Mouse (Mus musculus): ENCODE measurements at regions not wholly inside any gene's neighbourhood (a gene's known extent, or its start where the extent isn't known, plus 50 kb on each side); places are given as distances from the start of the nearest gene placed in this dataset.

DNA sequence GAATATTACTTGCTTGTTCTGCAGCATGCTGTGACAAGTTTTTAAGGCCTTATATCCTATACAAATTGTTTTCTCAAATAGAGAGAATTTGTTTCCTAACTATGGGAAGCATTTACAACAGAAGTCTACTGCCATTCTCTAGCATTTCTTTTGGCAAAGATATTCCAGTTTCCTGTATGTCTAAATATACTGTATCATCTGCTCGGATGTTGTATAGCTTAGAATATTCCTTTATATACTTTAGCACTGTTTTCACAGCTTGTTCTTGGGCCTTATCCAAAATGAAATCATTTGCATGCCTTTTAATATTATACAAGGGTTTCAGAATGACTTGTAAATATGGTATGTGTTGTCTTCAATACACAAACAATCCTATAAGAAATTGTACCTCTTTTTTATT is 92.1 kb upstream of the Ins2 start:
- Histone ChIP-seq H3K4me3 (ENCODE audit: control insufficient read depth in 1 of 2, insufficient read depth in 1 of 2, low read depth in 2 of 2, low read length in 2 of 2) (no peak overlapping the region), H3K27ac (ENCODE audit: control insufficient read depth, low read depth, low read length) (no peak overlapping the region), H3K36me3 (ENCODE audit: control insufficient read depth in 1 of 2, insufficient read depth in 2 of 2, low read length in 2 of 2) (no peaks in the 10 kb centered on the region), H3K27me3 (ENCODE audit: control insufficient read depth in 1 of 2, insufficient read depth in 2 of 2, low read length in 2 of 2) (peaks cover 0 to 2% of the 10 kb centered on the region in 2 experiments; a peak in 2 of 4 replicates), H3K79me2 (ENCODE audit: control insufficient read depth, insufficient read depth, low read length, poor library complexity) (no peaks in the 10 kb centered on the region), H3K9me3 (replicated peaks; ENCODE audit: insufficient read depth, low read length) (no peaks in the 10 kb centered on the region), H3K9ac (ENCODE audit: control insufficient read depth, low read depth, low read length, poor library complexity, severe bottlenecking) (no peak overlapping the region), H3K4me1 (ENCODE audit: control insufficient read depth in 1 of 2, insufficient read depth in 2 of 2, low read length in 2 of 2) (no peaks in the 10 kb centered on the region)
- no peak for TF ChIP-seq TBP (IDR thresholded peaks at IDR 0.05; ENCODE audit: low read depth, low read length)
- TF ChIP-seq KAT2A (conservative IDR thresholded peaks at IDR 0.05; ENCODE audit: low read depth, low read length): no peak
- no peak for TF ChIP-seq JUND (IDR thresholded peaks at IDR 0.05; ENCODE audit: low read depth, low read length)
- TF ChIP-seq TAL1 (IDR thresholded peaks at IDR 0.05; ENCODE audit: low read length): no peak
- TF ChIP-seq POLR2A (IDR thresholded peaks at IDR 0.05; ENCODE audit: control insufficient read depth in 1 of 2, insufficient read depth in 1 of 2, low read depth in 1 of 2, low read length in 2 of 2, poor library complexity in 1 of 2): no peak
- no peak for TF ChIP-seq ZNF384 (IDR thresholded peaks at IDR 0.05; ENCODE audit: low read depth, low read length)
- no peak for TF ChIP-seq ZMIZ1 (IDR thresholded peaks at IDR 0.05; ENCODE audit: low read depth, low read length)
- no peak for TF ChIP-seq UBTF (IDR thresholded peaks at IDR 0.05; ENCODE audit: borderline replicate concordance, insufficient read depth, low read depth, low read length)
- TF ChIP-seq MYB (IDR thresholded peaks at IDR 0.05; ENCODE audit: low read depth, low read length): no peak
- TF ChIP-seq NRF1 (IDR thresholded peaks at IDR 0.05; ENCODE audit: insufficient read depth, low read depth, low read length, poor library complexity, severe bottlenecking): no peak
- no peak for TF ChIP-seq MYC (IDR thresholded peaks at IDR 0.05; ENCODE audit: low read depth, low read length)
- no peak for DNase-seq (ENCODE audit: low read depth, low spot score)

DNA sequence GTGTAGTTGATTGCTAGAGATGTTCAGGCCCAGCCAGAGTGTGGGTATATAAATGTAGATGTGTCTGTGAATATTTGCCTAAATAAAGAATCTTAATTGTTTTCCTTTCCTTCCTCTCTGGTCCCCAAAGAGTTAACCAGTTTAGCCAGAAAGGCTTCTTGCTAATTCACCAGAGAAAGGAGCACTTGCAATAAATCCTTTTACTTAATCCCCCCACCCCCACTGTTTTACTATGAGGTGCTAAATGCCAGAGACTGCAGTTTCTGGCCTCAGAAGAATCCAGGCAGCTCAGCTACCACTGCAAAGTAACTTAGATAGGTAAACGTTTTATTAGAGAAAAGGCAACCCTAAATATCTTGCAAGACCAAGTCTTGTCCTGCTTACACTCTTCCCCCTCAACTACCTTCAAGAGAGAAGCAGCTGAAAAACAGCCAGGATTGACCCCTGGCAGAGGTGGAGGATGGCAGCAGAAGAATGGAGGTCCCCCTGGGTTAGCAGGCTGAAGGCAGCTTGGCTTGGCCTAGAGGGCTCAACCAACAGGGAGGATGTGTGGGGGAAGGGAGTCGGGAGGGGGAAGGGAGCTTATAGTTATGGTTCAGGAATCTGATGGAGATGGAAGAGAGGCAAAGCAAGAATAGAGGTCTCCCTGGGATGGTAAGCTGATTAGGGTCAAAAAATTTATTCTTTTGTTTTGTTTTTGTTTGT is 87.9 kb upstream of the Ins2 start:
- peaks cover 0 to 2% of the 10 kb centered on the region in 2 experiments; a peak in 2 of 4 replicates for H3K27me3 ChIP-seq (ENCODE audit: control insufficient read depth in 1 of 2, insufficient read depth in 2 of 2, low read length in 2 of 2)
- no peaks in the 10 kb centered on the region for H3K9me3 ChIP-seq (replicated peaks; ENCODE audit: insufficient read depth, low read length)
- no peak overlapping the region for H3K9ac ChIP-seq (ENCODE audit: control insufficient read depth, low read depth, low read length, poor library complexity, severe bottlenecking)
- no peaks in the 10 kb centered on the region for H3K4me1 ChIP-seq (ENCODE audit: control insufficient read depth in 1 of 2, insufficient read depth in 2 of 2, low read length in 2 of 2)
- no peaks in the 10 kb centered on the region for H3K36me3 ChIP-seq (ENCODE audit: control insufficient read depth in 1 of 2, insufficient read depth in 2 of 2, low read length in 2 of 2)
- no peak for TF ChIP-seq USF2 (IDR thresholded peaks at IDR 0.05; ENCODE audit: borderline replicate concordance in 1 of 2, insufficient read depth in 1 of 2, low read depth in 1 of 2, low read length in 2 of 2)
- no peak for TF ChIP-seq ZC3H11A (IDR thresholded peaks at IDR 0.05; ENCODE audit: low read depth, low read length)
- TF ChIP-seq ETS1 (IDR thresholded peaks at IDR 0.05; ENCODE audit: low read depth, low read length): no peak
- no peak for TF ChIP-seq KAT2A (conservative IDR thresholded peaks at IDR 0.05; ENCODE audit: low read depth, low read length)
- TF ChIP-seq USF1 (IDR thresholded peaks at IDR 0.05; ENCODE audit: low read depth, low read length): no peak
- no peak for TF ChIP-seq ZNF384 (IDR thresholded peaks at IDR 0.05; ENCODE audit: low read depth, low read length)
- TF ChIP-seq CHD2 (IDR thresholded peaks at IDR 0.05; ENCODE audit: low read length): no peak
- TF ChIP-seq EP300 (IDR thresholded peaks at IDR 0.05; ENCODE audit: low read depth in 1 of 2, low read length in 2 of 2): no peak
- TF ChIP-seq MAFK (IDR thresholded peaks at IDR 0.05; ENCODE audit: borderline replicate concordance, low read depth, low read length): no peak
- TF ChIP-seq MEF2A (IDR thresholded peaks at IDR 0.05; ENCODE audit: extremely low read depth, insufficient replicate concordance, low read depth, low read length, poor library complexity, severe bottlenecking): no peak
- TF ChIP-seq TAL1 (IDR thresholded peaks at IDR 0.05; ENCODE audit: low read length): no peak
- TF ChIP-seq GABPA (IDR thresholded peaks at IDR 0.05; ENCODE audit: low read depth, low read length): no peak
- no peak for TF ChIP-seq BHLHE40 (IDR thresholded peaks at IDR 0.05; ENCODE audit: borderline replicate concordance, low read depth, low read length)
- no peak for TF ChIP-seq CHD1 (IDR thresholded peaks at IDR 0.05; ENCODE audit: low read depth, low read length)
- no peak for TF ChIP-seq E2F4 (IDR thresholded peaks at IDR 0.05; ENCODE audit: borderline replicate concordance, low read depth, low read length)
- TF ChIP-seq NRF1 (IDR thresholded peaks at IDR 0.05; ENCODE audit: insufficient read depth, low read depth, low read length, poor library complexity, severe bottlenecking): no peak
- TF ChIP-seq RAD21 (IDR thresholded peaks at IDR 0.05; ENCODE audit: low read depth, low read length): no peak
- no peak overlapping the region for H3K27ac ChIP-seq (ENCODE audit: control insufficient read depth, low read depth, low read length)
- DNase-seq (ENCODE audit: low read depth, low spot score): no peak
- no peaks in the 10 kb centered on the region for H3K79me2 ChIP-seq (ENCODE audit: control insufficient read depth, insufficient read depth, low read length, poor library complexity)
- no peak overlapping the region for H3K4me3 ChIP-seq (ENCODE audit: control insufficient read depth in 1 of 2, insufficient read depth in 1 of 2, low read depth in 2 of 2, low read length in 2 of 2)
